Mouse (Mus musculus) megakaryocyte, embryonic 14.5 days (primary cell): Measurements from ENCODE around the gene Tctn1.

Experiments
- FLI1 ChIP-seq: IDR thresholded peaks from 2 replicates; pipeline ENCODE4 v1.6.1; 2012; ENCODE audit warnings: low read length, inconsistent platforms, mixed read lengths
- GATA1 ChIP-seq: IDR thresholded peaks from 3 replicates; pipeline ENCODE4 v1.6.1; 2012; ENCODE audit warnings: mixed read lengths, low read length, inconsistent platforms, borderline replicate concordance

- TF ChIP-seq GATA1 = no peak
- no peak for TF ChIP-seq FLI1
Measured at GRCm38 (mm10) chr5:122235196-122235836, 28.9 kb downstream of the Tctn1 start.
